Mouse (Mus musculus) spleen, adult 12 weeks (tissue): ENCODE data around the gene Prpf3.
A peak's percentile ranks its signal among the peaks of the same experiment; 100 is the strongest.
"Not testable (repeated sequence)": the region's sequence is repeated elsewhere in the genome, so short reads cannot be mapped to it uniquely, and the experiment has no call there.

Experiments
- DNase-seq: peaks from one replicate; pipeline ENCODE4 v3.0.0; 2022; ENCODE audit warnings: low spot score

Prpf3 gene

DNA sequence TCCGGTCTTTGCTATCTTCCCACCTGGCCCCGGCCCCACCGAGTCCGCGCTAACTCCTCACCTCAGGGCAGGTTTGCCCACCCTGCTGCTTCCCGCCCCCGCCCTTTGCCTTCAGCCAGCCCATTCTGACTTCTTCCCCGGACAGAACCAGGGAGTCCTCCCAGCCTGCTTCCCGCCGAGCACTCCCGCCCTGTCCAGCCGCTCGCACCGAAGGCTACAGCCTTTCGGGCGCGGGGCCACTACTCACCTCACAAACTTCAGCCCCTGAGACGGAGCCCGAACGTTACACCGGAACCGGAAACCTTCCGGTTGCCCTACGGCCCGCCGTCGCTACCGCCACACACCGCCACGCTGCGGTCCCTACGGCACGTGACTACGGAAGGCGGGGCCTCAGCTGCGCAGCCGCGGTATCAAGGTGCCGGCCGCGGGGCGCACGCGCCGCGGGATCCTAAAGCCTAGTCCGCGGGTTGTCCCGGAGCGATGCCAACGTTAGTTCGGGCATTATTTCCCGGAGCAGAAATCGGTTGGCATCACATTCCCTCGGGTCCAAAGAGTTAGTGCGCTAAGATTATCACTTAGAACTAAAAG, at the start of gene Prpf3:
Gene Prpf3, minus strand, starts transcription at position 384 of the 588 bp plus-strand sequence.
- peak; percentile 90 for DNase-seq

DNA sequence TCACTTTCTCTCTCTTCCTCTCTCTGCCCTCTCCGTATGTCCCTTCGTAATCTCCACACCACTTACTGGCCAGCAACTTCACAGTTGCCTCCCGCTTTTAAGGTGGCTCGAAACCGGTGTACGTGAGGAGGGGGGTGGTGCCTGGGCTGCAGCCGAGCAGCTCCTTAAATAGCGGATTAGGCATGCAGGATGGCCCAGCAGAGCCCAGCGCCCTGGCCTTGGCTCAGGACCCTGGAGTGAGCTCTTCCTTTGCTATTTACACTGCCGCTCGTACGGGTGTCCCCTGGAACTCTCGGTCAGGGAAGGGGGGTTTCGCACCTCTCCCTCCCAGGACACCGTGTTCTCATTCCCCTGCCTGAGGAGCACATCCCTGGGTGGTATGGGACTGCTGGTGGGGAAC, 48.9 kb upstream of the Prpf3 start, which contains the start of gene Car14:
Gene Car14, minus strand, starts transcription at position 124 of the 400 bp plus-strand sequence.
- DNase-seq: no peak

DNA sequence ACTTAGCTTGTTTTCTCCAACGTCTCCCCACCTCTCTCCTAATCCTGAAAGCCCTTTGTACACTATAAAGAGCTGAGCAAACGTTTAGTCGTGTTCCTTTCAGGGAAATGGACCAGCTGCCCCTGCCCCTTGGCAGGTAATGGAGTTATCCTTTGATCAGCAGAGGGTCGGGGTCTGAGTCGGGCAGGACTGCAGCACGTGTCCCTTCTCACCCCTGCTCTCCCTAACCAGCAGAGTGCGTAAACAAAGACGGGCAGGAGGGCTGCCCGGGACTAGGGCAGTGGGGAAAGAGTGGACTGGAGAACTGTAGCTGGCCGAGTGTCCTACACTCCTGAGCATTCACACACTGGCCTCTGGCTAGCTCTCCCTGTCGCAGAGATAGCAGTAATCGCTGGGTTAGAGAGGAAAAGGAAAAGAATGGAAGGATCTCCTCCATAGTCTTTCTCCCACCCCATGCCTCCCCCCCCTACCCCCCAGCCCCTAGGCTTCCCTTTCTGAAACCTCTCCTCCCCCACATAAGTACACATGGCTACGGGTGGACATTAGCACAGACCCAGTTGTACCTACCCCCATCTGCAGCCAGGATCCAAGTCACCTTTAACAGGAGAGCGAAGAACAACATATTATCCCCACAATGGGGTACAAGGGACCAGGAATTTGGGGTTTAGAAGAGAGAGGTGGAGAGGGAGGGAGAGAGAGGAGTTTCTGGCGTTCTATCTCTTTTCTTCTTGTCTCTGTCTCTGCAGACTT, 48.2 kb upstream of the Prpf3 start:
- no peak for DNase-seq

DNA sequence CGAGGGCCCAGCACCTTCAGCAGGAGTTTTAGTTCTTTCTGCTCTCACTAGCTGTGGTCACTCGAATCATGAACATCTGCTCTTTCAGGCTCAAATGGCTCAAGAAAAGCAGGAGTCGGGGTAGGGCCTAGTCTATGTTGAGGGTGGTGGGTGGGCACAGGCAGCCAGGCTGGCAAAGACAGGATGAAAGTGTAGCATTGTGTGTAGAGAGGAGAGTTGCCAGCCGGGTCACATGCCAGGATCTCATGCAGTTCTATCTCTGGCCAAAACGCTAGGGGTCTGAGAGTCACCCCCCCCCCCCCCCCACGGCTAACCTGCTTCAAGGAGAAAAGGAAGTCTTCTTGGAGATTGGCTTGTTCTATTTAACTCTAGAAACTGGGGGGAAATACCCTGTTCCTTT, 47.0 kb upstream of the Prpf3 start:
- no peak for DNase-seq

DNA sequence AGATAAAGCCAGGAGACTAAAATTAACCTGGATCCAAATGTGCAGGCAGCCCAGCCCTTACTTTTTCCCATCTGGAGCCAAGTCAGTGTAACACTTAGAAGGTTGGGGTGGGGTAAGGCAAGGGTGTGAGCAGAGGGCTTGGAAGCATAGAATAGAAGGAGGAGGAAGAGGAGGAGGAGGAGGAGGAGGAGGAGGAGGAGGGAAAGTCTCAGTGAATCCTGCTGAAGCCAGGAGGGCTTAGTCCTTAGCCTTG, 46.6 kb upstream of the Prpf3 start:
- no peak for DNase-seq

DNA sequence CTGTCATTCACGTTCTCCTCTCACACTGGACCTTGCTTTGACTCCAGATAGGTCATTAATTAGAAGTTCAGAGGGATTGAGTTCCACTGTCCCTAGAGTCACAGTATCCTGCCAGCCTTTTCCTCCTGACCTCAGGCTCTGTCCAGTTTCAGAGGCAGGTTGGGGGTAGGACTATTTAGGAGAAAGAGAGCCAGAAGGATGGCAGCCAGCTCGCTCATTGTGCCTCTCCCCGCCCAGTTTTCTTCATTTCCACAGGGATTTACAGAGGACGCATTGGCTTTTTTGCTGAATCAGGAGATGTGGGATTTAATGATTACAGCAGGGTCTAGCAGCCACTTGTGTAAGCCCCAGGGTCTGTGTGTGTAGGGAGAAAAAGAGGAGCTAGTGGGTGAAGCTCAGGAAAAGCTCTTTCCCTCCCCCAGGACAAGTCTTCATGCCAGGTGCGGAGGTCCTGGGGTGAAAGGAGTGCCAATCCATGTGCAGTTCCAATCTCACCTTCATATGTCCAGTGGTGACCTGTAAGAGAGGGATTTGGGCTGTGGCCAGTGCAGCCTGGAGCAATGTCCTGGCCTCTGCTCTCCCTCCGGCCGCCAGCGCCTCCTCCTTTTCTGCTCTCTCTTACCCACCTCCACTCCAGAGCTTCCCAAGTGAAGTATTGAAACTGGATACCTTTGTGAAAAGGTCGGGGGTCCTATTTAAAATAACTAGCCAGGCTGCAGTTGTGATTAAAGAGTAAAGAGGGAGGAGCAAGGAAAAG, 46.1 kb upstream of the Prpf3 start:
- no peak for DNase-seq

DNA sequence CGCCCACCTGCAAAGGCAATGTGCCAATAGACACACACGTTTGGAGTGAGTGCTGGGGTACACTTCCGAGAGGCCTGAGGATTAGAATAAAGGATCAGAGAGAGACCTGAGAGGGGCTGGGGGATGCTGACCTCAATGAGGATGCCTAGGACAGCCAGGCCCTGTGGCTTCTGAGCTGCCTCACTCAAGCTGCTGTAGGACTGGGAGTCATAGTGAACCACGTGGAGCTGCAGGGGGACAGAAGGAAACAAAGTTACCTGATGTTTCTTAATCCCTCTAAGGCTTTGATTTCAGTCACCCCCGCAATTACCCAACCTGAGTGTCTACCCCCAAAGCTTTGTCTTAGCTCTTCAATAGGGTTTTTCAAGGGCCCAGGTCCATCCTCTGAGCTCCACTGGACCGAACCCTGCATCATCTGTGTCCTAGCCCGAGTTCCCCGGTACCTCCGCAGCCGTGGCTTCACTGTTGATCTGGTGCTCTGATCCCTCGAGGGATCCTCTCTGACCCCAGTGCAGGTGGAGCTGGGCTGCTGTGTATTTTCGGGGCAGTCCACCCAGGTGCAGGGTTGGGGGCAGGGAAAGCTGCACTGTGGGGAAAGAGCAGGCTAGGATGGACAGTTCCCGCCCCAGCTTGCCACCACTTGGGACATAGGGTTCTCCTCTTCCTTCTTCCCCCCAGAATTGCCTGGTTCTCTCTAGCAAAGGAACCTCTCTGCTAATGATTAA, 44.3 kb upstream of the Prpf3 start:
- no peak for DNase-seq

DNA sequence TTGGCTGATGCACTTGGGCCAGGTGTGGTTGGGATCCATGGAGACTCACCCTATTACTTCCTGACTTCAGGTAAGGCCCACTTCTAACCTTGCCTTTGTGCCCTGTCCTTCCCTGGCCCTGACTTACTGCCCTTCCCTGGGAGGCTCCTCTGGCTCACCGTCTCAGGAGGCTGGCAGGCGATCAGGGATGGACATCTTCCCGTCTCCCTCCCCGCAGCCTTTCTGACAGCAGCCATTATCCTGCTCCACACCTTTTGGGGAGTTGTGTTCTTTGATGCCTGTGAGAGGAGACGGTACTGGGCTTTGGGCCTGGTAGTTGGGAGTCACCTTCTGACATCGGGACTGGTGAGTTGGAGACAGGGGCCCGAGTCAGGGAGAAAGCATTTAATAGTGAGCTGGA, 39.8 kb upstream of the Prpf3 start:
- DNase-seq: not testable (repeated sequence)

DNA sequence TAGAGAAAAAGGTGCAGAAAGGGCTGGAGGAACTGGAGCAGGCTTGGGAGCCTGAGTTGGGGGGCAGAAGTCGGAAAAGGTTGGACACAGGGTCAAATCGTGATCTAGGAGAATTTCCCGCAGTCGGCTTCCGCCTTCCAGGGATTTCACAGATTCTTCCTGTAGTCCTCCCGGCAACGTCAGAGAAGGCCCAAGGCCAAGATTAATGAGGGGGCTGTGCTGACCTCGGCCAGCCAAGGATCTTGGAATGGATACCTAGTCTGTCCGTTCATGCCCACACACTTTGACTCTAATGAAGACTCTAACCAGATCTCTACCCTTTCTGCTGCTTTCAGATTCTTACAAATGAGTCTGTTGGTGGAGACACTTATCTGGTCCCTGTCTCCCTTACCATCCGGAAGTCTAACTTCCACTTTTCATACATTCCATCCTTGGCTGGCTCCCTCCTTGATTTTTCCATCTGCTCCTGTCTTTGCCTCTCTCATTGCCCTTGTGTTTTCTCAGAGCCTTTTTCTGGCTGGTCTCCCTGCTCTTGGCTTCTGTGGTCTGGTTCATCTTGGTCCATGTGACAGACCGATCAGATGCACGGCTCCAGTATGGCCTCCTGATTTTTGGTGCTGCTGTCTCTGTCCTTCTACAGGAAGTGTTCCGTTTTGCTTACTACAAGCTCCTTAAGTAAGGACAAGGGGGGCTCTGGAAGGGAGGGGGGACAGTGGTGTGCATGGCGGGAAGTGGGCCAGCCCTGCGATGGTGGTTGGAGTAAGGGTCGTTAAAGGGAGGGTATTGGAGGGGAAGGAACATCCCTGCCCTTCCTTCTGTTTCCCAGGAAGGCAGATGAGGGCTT, 38.9 kb upstream of the Prpf3 start:
- DNase-seq: no peak

DNA sequence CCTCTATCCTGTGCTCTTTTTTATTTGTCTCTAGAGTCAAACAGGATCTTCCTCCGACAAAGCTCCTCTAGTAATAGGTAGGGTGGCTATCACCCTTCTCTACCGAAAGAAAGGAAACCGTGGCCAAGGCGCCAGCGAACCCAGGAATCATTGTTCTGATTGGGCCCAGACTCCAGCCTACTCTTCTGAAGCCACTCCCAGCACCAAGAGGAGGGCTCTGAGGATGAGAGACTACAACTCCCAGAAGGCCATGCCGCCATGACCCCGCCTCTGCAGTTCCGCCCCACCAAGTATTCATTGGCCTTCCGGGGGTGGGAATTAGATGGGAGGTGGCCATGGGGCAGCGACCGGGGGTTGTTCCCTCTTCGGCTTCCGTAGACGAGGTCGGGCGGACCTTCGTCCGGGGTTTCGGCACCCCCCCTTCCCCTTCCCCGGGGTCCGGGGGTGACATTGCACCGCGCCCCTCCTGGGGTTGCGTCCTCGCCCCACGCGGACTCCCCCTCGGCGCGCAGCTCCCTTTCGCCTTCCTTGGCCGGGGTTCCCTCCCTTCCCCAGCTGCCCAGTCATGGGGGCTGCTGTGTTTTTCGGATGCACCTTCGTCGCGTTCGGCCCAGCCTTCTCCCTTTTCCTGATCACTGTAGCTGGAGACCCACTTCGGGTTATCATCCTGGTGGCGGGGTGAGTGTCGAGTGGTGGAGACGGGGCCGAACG, 38.1 kb upstream of the Prpf3 start, which contains the start of gene Aph1a:
Gene Aph1a, plus strand, starts transcription at position 364 of the 711 bp plus-strand sequence.
- peak; percentile 90 for DNase-seq

DNA sequence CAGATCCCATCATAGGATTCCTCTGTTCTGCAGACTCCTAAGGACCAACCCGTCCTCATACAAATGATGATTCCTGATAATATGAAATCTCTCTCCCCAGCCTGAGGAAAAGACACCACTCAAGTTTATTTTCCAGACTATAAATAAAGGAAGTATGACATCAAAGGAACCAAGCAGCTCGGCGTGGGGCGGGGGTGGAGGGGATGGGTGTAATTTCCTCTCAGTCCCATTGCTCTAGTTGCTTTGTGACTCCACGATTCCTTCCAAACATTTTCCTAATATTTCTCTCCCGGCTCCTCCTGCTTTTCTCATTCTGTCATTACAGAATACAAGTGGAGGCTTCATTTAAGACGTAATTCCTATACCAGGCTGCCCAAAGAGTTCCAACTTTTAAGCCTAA, 37.4 kb upstream of the Prpf3 start:
- DNase-seq: no peak

DNA sequence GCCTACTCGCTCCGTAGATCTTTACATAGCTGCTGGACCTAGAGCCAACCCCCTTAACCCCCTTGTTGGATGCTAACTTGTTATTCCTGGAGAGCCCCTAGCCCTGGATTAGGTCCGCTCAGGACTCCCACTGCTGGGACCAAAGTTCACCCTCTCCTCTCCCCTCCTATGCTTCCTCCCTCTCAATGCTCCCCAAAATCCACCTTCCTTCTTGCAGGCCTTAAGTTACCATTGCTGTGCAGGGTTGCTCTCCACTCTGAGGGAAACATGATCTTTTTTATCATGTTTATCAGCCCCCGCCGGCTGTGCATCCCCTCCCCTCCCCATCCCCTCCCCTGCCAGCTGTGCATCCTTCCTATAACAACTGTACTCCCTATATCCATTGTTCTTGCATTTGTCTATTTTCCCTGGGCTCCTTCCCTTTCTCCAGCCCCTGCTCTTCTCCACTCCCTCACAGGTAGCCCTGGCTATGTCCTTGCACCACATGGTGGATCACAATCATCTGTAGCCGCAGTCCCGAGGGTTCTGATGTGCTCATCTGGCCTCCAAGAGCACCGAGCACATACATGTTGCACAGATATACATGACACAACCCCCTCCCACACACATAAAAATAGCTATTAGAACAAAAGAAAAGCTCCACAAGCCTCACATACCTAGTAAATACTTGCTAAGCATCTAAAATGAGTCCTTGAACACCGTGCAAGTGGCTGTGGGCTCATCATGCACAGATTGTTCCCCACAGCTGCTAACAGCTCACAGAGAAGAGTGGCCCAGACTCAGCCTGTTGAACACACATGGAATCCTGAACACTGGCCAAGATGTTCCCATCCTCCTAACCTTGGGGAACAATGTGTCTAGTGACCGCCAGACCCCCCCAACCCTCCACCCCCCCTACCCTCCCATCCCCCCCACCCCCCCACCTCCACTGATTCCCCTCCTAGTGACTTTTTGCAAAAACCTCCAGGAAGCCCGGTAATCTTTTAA, 36.7 kb upstream of the Prpf3 start:
- no peak for DNase-seq

DNA sequence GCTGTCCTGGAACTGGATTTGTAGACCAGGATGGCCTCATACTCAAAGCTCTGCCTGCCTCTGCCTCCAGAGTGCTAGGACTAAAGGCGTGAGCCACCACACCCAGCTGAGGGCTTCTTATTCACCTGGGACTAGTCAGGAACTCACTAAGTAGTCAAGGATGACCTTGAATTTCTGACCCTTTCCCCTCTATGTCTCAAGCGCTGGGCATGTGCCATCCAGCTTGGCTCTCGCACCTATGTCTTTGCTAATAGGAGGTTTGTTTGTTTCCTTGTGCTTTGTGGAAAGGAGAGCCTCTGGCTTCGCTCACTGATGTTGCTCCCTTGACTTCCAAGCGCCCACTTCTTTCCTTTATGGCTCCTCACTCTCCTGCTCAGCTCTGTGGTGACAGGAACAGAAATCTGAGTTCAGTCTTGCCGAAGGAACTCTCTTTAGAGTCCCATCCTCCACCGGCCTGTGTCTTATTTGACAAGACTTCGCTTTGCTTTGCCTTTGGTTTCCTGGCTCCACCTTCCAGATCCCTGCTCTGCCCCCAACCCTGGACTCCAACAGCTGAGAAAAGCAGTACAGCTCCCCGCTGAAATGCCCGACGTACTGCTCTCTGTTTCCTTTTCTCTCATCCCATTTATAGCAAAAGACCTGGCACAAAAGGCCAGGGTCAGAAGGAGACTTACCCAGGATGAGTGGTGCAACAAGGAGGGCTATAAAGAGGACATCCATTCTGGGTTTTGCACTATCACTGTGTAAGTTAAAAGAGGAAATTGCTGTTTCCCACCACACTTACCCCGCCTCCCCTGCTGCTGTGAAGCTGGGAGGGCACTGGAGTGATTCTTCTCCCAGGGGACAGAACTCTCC, 35.8 kb upstream of the Prpf3 start, which contains the start of gene BC028528:
Gene BC028528, minus strand, starts transcription at position 795 of the 855 bp plus-strand sequence.
- DNase-seq: no peak

DNA sequence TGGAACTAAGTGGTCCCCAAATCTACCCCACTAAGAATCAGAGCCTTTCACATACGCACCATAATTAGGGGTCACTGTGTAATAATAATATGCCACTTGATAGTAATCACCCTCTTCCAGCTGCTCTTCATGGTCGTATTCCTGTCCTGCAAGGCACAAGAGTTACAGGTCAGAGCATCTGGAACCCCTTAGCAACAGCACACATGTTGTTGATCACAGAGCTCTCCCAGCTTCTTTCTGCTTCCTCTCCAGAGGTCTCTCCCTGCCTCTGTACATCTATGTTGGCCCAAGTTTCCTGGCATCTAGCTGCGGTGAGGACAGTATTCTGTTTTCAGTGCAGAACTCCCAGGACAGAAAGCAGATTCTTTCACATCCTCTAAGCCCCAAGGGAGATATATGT, 34.0 kb upstream of the Prpf3 start:
- no peak for DNase-seq

DNA sequence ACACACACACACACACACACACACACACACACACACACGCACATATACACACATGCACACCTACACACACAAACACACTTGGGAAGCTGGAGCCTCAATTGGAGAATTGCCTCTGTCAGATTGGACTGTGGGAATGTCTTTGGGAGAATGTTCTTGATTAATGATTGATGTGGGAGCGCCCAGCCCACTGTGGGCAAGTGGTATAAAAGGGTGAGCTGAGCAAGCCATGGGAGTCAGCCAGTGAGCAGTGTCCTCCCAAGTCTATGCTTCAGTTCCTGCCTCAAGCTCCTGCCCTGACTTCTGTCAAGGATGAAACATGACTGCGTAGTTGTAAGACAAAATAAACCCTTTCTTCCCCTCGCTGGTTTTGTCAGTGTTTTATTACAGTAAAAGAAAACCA, 31.9 kb upstream of the Prpf3 start:
- DNase-seq: no peak

DNA sequence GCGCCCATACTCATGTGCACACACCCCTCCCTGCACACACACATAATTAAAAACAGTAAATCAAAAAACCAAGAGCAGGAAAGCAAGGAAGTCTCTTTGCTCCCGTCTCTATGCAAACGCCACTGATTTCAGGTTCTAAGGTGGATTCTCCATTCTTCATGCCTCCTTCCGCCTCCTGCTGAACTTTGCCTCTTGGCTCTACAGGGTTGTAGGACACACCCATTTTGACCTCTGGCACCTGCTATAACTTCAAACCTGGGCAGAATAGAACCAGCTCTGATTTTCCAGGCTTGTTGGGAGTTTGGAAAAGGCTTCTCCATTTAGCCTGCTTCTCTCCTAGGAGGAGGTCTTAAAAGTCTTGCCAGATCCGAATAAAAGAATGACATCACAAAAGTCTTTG, 28.7 kb upstream of the Prpf3 start:
- no peak for DNase-seq

DNA sequence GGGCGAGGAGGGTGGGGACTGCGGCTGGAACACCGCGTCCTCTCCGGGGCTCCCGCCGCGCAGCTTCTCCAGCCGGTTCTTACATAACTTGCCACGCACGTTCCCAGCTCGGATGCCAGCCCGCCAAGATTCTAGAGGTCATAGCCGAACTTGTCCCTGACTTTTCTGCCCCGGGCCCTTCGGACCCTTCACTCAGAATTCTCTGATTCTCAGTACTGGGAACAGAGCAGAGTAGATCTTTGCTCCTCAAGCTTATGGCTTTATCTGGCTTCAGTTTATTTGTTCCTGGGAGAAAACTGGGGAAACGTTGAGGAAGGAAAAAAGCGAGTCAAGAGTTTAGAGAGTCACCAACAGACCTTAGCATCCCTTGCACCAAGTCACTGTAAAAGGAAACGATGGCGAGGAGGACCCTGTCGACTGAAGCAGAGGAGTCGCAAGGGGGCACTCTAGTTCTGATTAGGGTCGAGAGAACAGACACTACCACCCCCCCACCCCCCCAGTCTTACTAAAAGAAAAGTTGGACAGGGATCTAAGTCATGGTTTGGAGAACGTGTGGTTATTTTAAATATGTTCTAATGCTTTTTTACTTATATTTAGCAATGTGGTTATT, 27.2 kb upstream of the Prpf3 start:
- no peak for DNase-seq
